Mouse (Mus musculus) intestine, embryonic 14.5 days (tissue): ENCODE data around the gene S100a6. TPM values are rescaled to one million over a fixed set of nuclear protein-coding genes. Genes with fewer than 3 reads are reported as not detected.
A peak's percentile ranks its signal among the peaks of the same experiment; 100 is the strongest.

Experiments
- ATAC-seq: fragments of 200-750 bp; cut with Nextera tagmentation; replicated peaks from 2 replicates; pipeline ENCODE4 v1.8.0; 2017; ENCODE audit warnings: low read depth, moderate number of reproducible peaks, moderate TSS enrichment, moderate library complexity; ENCODE audit not compliant: low FRiP score, low TSS enrichment
- DNase-seq: peaks from one replicate; pipeline ENCODE4 v3.0.0-alpha.2; 2018; ENCODE audit warnings: low spot score
- H3K27ac ChIP-seq: fragments of 300-500 bp; sonication (generic); 2 replicates; pipeline ENCODE4 v1.5.1; 2014; ENCODE audit warnings: low read depth, mild to moderate bottlenecking, control low read depth
- H3K27me3 ChIP-seq: fragments of 300-500 bp; sonication (generic); replicated peaks from 2 replicates; pipeline ENCODE4 v1.6.1; 2014; ENCODE audit warnings: low read length, control low read depth; ENCODE audit not compliant: control insufficient read depth, insufficient read depth
- H3K36me3 ChIP-seq: fragments of 300-500 bp; sonication (generic); 2 replicates; pipeline ENCODE4 v1.6.1; 2014; ENCODE audit warnings: low read length, control low read depth; ENCODE audit not compliant: control insufficient read depth, insufficient read depth
- H3K4me1 ChIP-seq: fragments of 300-500 bp; sonication (generic); replicated peaks from 2 replicates; pipeline ENCODE4 v1.6.1; 2014; ENCODE audit warnings: low read length, control low read depth, mixed read lengths; ENCODE audit not compliant: control insufficient read depth, insufficient read depth
- H3K4me2 ChIP-seq: fragments of 300-500 bp; sonication (generic); 2 replicates; pipeline ENCODE4 v1.6.1; 2014; ENCODE audit warnings: low read length
- H3K4me3 ChIP-seq: fragments of 300-500 bp; sonication (generic); 2 replicates; pipeline ENCODE4 v1.5.1; 2014; ENCODE audit warnings: low read depth, low read length, control low read depth, mixed read lengths
- H3K9ac ChIP-seq: fragments of 300-500 bp; sonication (generic); 2 replicates; pipeline ENCODE4 v1.6.1; 2014; ENCODE audit warnings: mild to moderate bottlenecking, low read length
- H3K9me3 ChIP-seq: fragments of 300-500 bp; sonication (generic); 2 replicates; pipeline ENCODE4 v1.6.1; 2016; ENCODE audit warnings: low read length, control low read depth; ENCODE audit not compliant: control insufficient read depth
- WGBS: fragments of 180-500 bp; shearing (Covaris S2); extraction: QIAGEN DNeasy Blood & Tissue Kit; methylation state at CpG from one replicate; pipeline ENCODE4 v1.1.7; 2014; 5-methylcytosine and 5-hydroxymethylcytosine counted together
- polyA plus RNA-seq: library from polyadenylated mRNA; unstranded; fragments of >200 nt; fragmentation: Nextera tagmentation; extraction: Ambion mirVana; gene quantifications from 2 replicates; pipeline ENCODE4 v1.2.1, GENCODE M21; 2014

Gene S100a6
- polyA plus RNA-seq: 359 and 401 TPM in 2 replicates

GRCm38 (mm10) chr3:90612728-90613291, at the start of gene S100a6:
Gene S100a6, plus strand, starts transcription at chr3:90612882.
- ATAC-seq (peak; percentile 61), DNase-seq (peak; percentile 81)
- Histone ChIP-seq H3K4me1 (peaks cover 7% of the 10 kb centered on the region), H3K4me2 (peak within 1 kb of the TSS; percentile 72), H3K27ac (peak within 1 kb of the TSS; percentile 17; the same call in 1 of the 2 replicates), H3K27me3 (no peaks in the 10 kb centered on the region), H3K36me3 (no peaks in the 10 kb centered on the region), H3K4me3 (peak within 1 kb of the TSS; percentile 30), H3K9me3 (no peaks in the 10 kb centered on the region), H3K9ac (peak within 1 kb of the TSS; percentile 4; the same call in 1 of the 2 replicates)
- under 1% methylated on average over 23 of the region's 23 CpGs for WGBS

- Histone ChIP-seq H3K27ac (no peak overlapping the region), H3K9me3 (no peaks in the 10 kb centered on the region), H3K36me3 (no peaks in the 10 kb centered on the region), H3K27me3 (no peaks in the 10 kb centered on the region), H3K4me3 (no peak overlapping the region), H3K4me2 (no peak overlapping the region), H3K9ac (no peak overlapping the region), H3K4me1 (no peaks in the 10 kb centered on the region)
- DNase-seq: no peak
- no peak for ATAC-seq
- WGBS: 85% methylated on average over 5 of the region's 5 CpGs
These were observed 38.0 kb upstream of the S100a6 start for GRCm38 (mm10) chr3:90574691-90575090.

GRCm38 (mm10) chr3:90575320-90575719, 37.4 kb upstream of the S100a6 start:
- Histone ChIP-seq H3K9me3 (no peaks in the 10 kb centered on the region), H3K4me3 (no peak overlapping the region), H3K9ac (no peak overlapping the region), H3K27me3 (no peaks in the 10 kb centered on the region), H3K4me1 (no peaks in the 10 kb centered on the region), H3K27ac (no peak overlapping the region), H3K4me2 (no peak overlapping the region), H3K36me3 (no peaks in the 10 kb centered on the region)
- WGBS: 75% methylated on average over 3 of the region's 3 CpGs
- ATAC-seq: no peak
- no peak for DNase-seq

GRCm38 (mm10) chr3:90576351-90577001, 36.2 kb upstream of the S100a6 start:
- H3K4me1 ChIP-seq: no peaks in the 10 kb centered on the region
- no peaks in the 10 kb centered on the region for H3K36me3 ChIP-seq
- ATAC-seq (no peak), DNase-seq (no peak)
- 68% methylated on average over 10 of the region's 10 CpGs for WGBS
- H3K9me3 ChIP-seq: no peaks in the 10 kb centered on the region
- no peak overlapping the region for H3K4me2 ChIP-seq
- H3K27me3 ChIP-seq: no peaks in the 10 kb centered on the region
- H3K27ac ChIP-seq: no peak overlapping the region
- no peak overlapping the region for H3K4me3 ChIP-seq
- no peak overlapping the region for H3K9ac ChIP-seq

GRCm38 (mm10) chr3:90579433-90579832, 33.2 kb upstream of the S100a6 start:
- peak; percentile 47 for DNase-seq
- no peak for ATAC-seq
- no peaks in the 10 kb centered on the region for H3K27me3 ChIP-seq
- no peak overlapping the region for H3K27ac ChIP-seq
- no peak overlapping the region for H3K4me2 ChIP-seq
- no peak overlapping the region for H3K9ac ChIP-seq
- H3K9me3 ChIP-seq: no peaks in the 10 kb centered on the region
- no peak overlapping the region for H3K4me3 ChIP-seq
- no peaks in the 10 kb centered on the region for H3K36me3 ChIP-seq
- peaks cover 7% of the 10 kb centered on the region; the same call in 1 of the 2 replicates for H3K4me1 ChIP-seq
- WGBS: 51% methylated on average over 7 of the region's 7 CpGs

- 95% methylated on average over 5 of the region's 5 CpGs for WGBS
- no peak overlapping the region for H3K9ac ChIP-seq
- H3K36me3 ChIP-seq: no peaks in the 10 kb centered on the region
- no peaks in the 10 kb centered on the region for H3K27me3 ChIP-seq
- no peak overlapping the region for H3K27ac ChIP-seq
- no peaks in the 10 kb centered on the region for H3K9me3 ChIP-seq
- peaks cover 7% of the 10 kb centered on the region for H3K4me1 ChIP-seq
- H3K4me3 ChIP-seq: no peak overlapping the region
- ATAC-seq (no peak), DNase-seq (peak; percentile 48)
- H3K4me2 ChIP-seq: no peak overlapping the region
These were observed 31.5 kb upstream of the S100a6 start for GRCm38 (mm10) chr3:90581141-90581540.

- no peak for DNase-seq
- Histone ChIP-seq H3K36me3 (no peaks in the 10 kb centered on the region), H3K9me3 (no peaks in the 10 kb centered on the region), H3K4me1 (peaks cover 7% of the 10 kb centered on the region), H3K9ac (no peak overlapping the region), H3K27ac (no peak overlapping the region), H3K4me2 (no peak overlapping the region), H3K27me3 (no peaks in the 10 kb centered on the region), H3K4me3 (no peak overlapping the region)
- ATAC-seq: no peak
- WGBS: 96% methylated on average over 1 of the region's 1 CpGs
These were observed 30.5 kb upstream of the S100a6 start for GRCm38 (mm10) chr3:90582156-90582555.

- Histone ChIP-seq H3K9ac (no peak overlapping the region), H3K4me1 (peaks cover 7% of the 10 kb centered on the region), H3K4me2 (no peak overlapping the region), H3K36me3 (no peaks in the 10 kb centered on the region), H3K4me3 (no peak overlapping the region), H3K27me3 (no peaks in the 10 kb centered on the region), H3K9me3 (no peaks in the 10 kb centered on the region), H3K27ac (no peak overlapping the region)
- ATAC-seq: no peak
- 84% methylated on average over 4 of the region's 4 CpGs for WGBS
- no peak for DNase-seq
These were observed 30.1 kb upstream of the S100a6 start for GRCm38 (mm10) chr3:90582556-90582955.

- 37% methylated on average over 3 of the region's 3 CpGs for WGBS
- no peak overlapping the region for H3K4me3 ChIP-seq
- DNase-seq: no peak
These were observed 28.8 kb upstream of the S100a6 start for GRCm38 (mm10) chr3:90583893-90584292.

More at GRCm38 (mm10) chr3:90583893-90584292, 28.8 kb upstream of the S100a6 start:
- no peak overlapping the region for H3K9ac ChIP-seq
- H3K4me1 ChIP-seq: peaks cover 7% of the 10 kb centered on the region
- ATAC-seq: 0 out of 2 replicates have a peak, but pooled peaks have one; percentile 8
- no peak overlapping the region for H3K4me2 ChIP-seq
- H3K9me3 ChIP-seq: no peaks in the 10 kb centered on the region
- no peaks in the 10 kb centered on the region for H3K36me3 ChIP-seq
- no peak overlapping the region; the same call in 1 of the 2 replicates for H3K27ac ChIP-seq
- no peaks in the 10 kb centered on the region for H3K27me3 ChIP-seq
